Mouse (Mus musculus): ENCODE measurements around the gene Rbp2. TPM values are rescaled to one million over a fixed set of nuclear protein-coding genes. Genes with fewer than 3 reads are reported as not detected.

Gene Rbp2
- polyA plus RNA-seq, 1 experiment = 0.19 TPM

DNA sequence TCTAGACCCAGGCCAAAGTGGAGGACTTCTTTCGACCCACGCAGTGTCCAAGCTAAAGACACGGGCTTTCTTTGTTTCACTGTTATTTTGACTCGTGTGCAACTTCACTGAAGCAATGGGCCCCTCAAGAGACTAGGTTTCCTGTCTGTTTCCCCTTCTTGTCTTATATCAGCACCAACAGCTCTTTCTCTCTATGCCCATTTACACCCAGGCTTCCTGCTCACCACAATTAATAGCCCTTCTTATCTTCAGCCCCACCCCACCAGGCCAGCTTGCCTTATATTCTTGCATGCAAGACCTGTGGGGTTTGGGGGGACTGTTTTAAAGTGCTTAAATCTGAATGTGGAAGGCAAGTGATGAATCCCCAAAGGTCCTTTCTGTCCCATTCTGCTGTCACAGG lies 3.6 kb downstream of the Rbp2 start:
- DNase-seq (ENCODE audit: low read depth) = no peak
- TF ChIP-seq CTCF (IDR thresholded peaks at IDR 0.05; ENCODE audit: borderline replicate concordance, extremely low read depth, insufficient read depth, insufficient read length) (no peak), POLR2A (IDR thresholded peaks at IDR 0.05; ENCODE audit: borderline replicate concordance, extremely low read depth, insufficient read depth, insufficient read length, poor library complexity, severe bottlenecking) (no peak)

GRCm38 (mm10) chr9:98490128-98490527 lies 4.2 kb downstream of the Rbp2 start:
- no peak for DNase-seq (ENCODE audit: low read depth)
- no peak for TF ChIP-seq POLR2A (IDR thresholded peaks at IDR 0.05; ENCODE audit: borderline replicate concordance, extremely low read depth, insufficient read depth, insufficient read length, poor library complexity, severe bottlenecking)
- TF ChIP-seq CTCF (IDR thresholded peaks at IDR 0.05; ENCODE audit: borderline replicate concordance, extremely low read depth, insufficient read depth, insufficient read length) = no peak

DNA sequence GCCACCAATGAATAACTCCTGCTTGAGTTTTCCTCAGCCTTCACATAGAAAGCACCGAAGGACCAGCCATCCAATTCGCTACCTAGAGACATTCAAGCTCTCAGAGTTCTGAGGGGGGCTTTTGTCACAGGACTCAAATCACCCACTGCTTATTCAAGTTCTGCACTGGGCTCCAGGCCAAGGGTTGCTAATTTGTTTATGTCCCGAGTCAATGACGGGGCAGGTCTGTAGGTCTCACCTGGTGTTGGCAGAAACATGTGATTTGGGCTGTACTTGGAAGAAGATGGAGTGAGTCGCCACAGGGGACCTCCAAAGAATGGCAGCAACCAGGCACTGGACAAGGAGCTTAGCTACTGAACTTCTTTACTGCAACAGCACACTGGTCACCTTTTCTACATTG lies 5.2 kb downstream of the Rbp2 start:
- DNase-seq (ENCODE audit: low read depth) = no peak
- TF ChIP-seq POLR2A (IDR thresholded peaks at IDR 0.05; ENCODE audit: borderline replicate concordance, extremely low read depth, insufficient read depth, insufficient read length, poor library complexity, severe bottlenecking) = no peak
- no peak for TF ChIP-seq CTCF (IDR thresholded peaks at IDR 0.05; ENCODE audit: borderline replicate concordance, extremely low read depth, insufficient read depth, insufficient read length)

DNA sequence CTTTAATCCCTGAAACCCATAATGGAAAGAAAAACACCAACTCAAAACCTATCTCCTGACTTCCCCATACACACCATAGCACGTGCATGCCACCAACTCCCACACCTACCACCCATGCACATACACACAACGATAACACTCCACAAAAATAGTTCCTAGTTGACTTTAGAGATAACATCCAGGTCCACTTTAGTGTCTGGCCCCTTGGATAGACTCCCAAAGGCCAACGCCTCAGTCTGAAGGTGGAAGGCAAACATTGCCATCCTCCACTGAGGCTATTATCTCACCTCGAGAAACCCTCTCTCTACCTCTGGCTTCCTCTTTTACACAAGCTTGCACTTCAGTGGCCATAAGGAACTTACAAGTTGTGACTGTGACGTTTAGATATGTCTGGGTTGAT lies 6.3 kb downstream of the Rbp2 start:
- no peak for DNase-seq (ENCODE audit: low read depth)
- TF ChIP-seq CTCF (IDR thresholded peaks at IDR 0.05; ENCODE audit: borderline replicate concordance, extremely low read depth, insufficient read depth, insufficient read length) (no peak), POLR2A (IDR thresholded peaks at IDR 0.05; ENCODE audit: borderline replicate concordance, extremely low read depth, insufficient read depth, insufficient read length, poor library complexity, severe bottlenecking) (no peak)

- TF ChIP-seq CTCF (IDR thresholded peaks at IDR 0.05; ENCODE audit: borderline replicate concordance, extremely low read depth, insufficient read depth, insufficient read length) (no peak), POLR2A (IDR thresholded peaks at IDR 0.05; ENCODE audit: borderline replicate concordance, extremely low read depth, insufficient read depth, insufficient read length, poor library complexity, severe bottlenecking) (no peak)
- DNase-seq (ENCODE audit: low read depth) = no peak
Observed at GRCm38 (mm10) chr9:98492821-98493220, 6.9 kb downstream of the Rbp2 start.

DNA sequence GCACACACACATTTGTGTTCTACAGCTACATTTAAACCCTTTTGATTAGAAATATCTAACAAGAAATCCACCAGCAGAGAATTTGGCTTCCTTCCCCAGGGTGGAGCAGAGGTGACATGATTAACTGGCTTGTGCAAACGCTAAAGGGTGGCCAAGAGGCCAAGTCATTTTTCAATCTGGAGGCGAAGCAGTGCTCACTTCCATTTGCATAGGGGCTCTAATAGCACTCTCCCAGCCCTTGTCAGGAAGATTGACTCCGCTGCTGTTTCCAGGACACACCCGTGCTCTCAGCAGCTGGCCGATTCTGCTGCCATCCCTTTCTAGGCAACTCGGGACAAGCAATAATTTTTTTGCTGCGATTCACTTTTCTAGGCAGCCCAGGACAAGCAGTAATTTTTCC lies 11.2 kb downstream of the Rbp2 start:
- no peak for TF ChIP-seq POLR2A (IDR thresholded peaks at IDR 0.05; ENCODE audit: borderline replicate concordance, extremely low read depth, insufficient read depth, insufficient read length, poor library complexity, severe bottlenecking)
- no peak for TF ChIP-seq CTCF (IDR thresholded peaks at IDR 0.05; ENCODE audit: borderline replicate concordance, extremely low read depth, insufficient read depth, insufficient read length)
- DNase-seq (ENCODE audit: low read depth) = peak; percentile 44

DNA sequence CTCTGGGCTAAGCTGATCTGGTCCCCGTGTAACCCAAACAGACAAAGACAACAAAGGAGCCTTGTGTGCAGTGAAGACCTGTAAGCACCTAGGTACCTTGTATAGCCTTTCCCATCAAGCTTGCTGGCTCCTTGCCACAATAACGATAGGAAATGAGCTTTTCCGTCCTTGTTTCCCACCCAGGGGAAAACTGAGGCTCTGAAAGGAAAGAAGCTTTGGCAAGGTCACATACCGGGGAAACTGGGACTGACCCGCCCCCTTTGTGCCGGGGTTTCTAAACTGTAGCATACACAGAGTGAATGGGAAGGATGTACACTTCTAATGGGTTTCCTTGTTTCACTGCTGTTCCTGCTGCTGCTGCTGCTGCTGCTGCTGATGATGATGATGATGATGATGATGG lies 12.1 kb downstream of the Rbp2 start:
- DNase-seq (ENCODE audit: low read depth) = no peak
- TF ChIP-seq POLR2A (IDR thresholded peaks at IDR 0.05; ENCODE audit: borderline replicate concordance, extremely low read depth, insufficient read depth, insufficient read length, poor library complexity, severe bottlenecking) = no peak
- no peak for TF ChIP-seq CTCF (IDR thresholded peaks at IDR 0.05; ENCODE audit: borderline replicate concordance, extremely low read depth, insufficient read depth, insufficient read length)

GRCm38 (mm10) chr9:98498717-98499268 lies 12.9 kb downstream of the Rbp2 start:
- no peak for DNase-seq (ENCODE audit: low read depth)
- no peak for TF ChIP-seq POLR2A (IDR thresholded peaks at IDR 0.05; ENCODE audit: borderline replicate concordance, extremely low read depth, insufficient read depth, insufficient read length, poor library complexity, severe bottlenecking)
- no peak for TF ChIP-seq CTCF (IDR thresholded peaks at IDR 0.05; ENCODE audit: borderline replicate concordance, extremely low read depth, insufficient read depth, insufficient read length)

DNA sequence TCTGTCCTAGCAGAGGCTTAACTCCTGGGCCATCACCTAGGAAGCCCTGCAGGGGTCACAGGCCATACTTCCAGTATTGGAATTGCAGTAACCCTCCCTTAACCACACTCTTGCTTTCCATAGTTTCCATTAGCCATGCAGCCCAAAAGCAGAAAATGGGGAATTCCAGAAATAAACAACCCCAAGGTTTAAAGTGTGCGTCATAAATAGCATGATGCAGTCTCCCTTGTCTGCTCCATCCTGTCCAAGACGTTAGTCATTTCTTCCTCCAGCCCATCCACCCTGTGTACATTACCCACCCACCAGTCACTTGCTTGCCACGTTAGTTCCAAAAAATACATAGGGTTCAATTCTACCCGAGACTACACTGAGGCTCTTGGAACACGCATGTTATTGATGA lies 13.7 kb downstream of the Rbp2 start:
- no peak for TF ChIP-seq CTCF (IDR thresholded peaks at IDR 0.05; ENCODE audit: borderline replicate concordance, extremely low read depth, insufficient read depth, insufficient read length)
- TF ChIP-seq POLR2A (IDR thresholded peaks at IDR 0.05; ENCODE audit: borderline replicate concordance, extremely low read depth, insufficient read depth, insufficient read length, poor library complexity, severe bottlenecking) = no peak
- no peak for DNase-seq (ENCODE audit: low read depth)

DNA sequence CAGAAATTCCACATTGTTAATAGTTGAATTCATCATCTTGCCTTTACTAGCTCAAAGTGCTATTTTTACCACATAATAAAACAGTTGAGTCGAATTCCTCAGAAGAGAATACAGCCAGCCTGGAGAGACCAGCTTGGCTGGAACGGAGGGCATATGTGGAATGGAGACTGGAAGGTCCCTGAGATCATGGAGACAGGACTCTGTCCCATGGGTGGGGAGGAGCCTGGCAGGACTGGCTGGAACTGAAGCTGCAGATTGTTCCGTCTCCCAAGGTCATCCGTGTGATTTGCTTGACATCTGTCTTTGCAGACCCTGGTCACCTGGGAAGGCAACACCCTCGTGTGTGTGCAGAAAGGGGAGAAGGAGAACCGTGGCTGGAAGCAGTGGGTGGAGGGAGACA lies 21.6 kb downstream of the Rbp2 start:
- no peak for DNase-seq (ENCODE audit: low read depth)
- TF ChIP-seq CTCF (IDR thresholded peaks at IDR 0.05; ENCODE audit: borderline replicate concordance, extremely low read depth, insufficient read depth, insufficient read length) = no peak
- no peak for TF ChIP-seq POLR2A (IDR thresholded peaks at IDR 0.05; ENCODE audit: borderline replicate concordance, extremely low read depth, insufficient read depth, insufficient read length, poor library complexity, severe bottlenecking)

GRCm38 (mm10) chr9:98510363-98511055 lies 24.6 kb downstream of the Rbp2 start:
- DNase-seq (ENCODE audit: low read depth) = peak; percentile 64

DNA sequence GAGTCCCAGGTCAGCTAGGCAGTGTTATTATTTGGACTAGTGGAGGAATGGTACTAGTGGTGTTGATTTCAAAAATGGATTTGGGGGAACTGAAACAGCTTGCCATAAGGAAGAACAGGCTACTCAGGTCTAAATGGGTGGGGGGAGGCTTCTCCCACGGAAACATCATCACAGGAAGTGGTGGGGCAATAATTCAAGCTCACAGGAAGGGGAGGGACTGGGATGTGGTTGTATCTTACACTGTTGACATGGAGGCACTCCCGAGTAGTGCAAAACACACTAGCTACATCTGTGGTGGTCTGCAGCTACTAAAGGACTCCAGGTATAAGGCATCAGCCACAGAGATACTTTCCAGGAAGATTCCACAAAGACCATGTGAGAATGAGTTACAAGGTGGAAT lies 38.0 kb downstream of the Rbp2 start:
- TF ChIP-seq POLR2A (IDR thresholded peaks at IDR 0.05; ENCODE audit: borderline replicate concordance, extremely low read depth, insufficient read depth, insufficient read length, poor library complexity, severe bottlenecking) (no peak), CTCF (IDR thresholded peaks at IDR 0.05; ENCODE audit: borderline replicate concordance, extremely low read depth, insufficient read depth, insufficient read length) (no peak)
- no peak for DNase-seq (ENCODE audit: low read depth)

More at GRCm38 (mm10) chr9:98510363-98511055, 24.6 kb downstream of the Rbp2 start:
- no peak for TF ChIP-seq CTCF (IDR thresholded peaks at IDR 0.05; ENCODE audit: borderline replicate concordance, extremely low read depth, insufficient read depth, insufficient read length)
- no peak for TF ChIP-seq POLR2A (IDR thresholded peaks at IDR 0.05; ENCODE audit: borderline replicate concordance, extremely low read depth, insufficient read depth, insufficient read length, poor library complexity, severe bottlenecking)
